Mouse (Mus musculus) induced T-regulatory cell, adult 2 months (primary cell): ENCODE results near the gene Gm3543.
"Not testable (repeated sequence)": the region's sequence is repeated elsewhere in the genome, so short reads cannot be mapped to it uniquely, and the experiment has no call there.

Experiments used
- DNase-seq: peaks from one replicate; pipeline ENCODE4 v3.0.0-alpha.2; 2012; ENCODE audit warnings: low read depth

The Gm3543 gene

DNA sequence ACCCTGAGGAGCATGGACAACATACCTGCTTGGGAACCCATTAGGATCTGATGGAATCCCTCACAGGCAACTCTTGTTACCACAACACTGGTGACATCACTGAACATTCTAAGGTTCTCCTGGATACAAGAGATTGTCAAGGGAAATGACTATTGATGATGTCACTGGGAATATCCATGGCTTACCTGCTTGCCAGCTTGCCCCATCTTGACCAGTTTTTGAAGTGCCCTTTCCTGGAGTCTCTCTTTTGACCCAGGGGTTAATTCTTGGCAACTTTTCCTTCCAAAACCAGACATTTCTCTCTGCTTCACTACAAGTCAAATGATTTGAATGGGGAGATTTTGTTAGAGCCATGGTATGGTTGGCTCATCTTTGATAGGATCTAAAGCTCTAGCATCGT, at the start of gene Gm3543:
TSS of gene Gm3543 (minus strand) at position 101 of the 400 bp plus-strand sequence.
- not testable (repeated sequence) for DNase-seq

DNA sequence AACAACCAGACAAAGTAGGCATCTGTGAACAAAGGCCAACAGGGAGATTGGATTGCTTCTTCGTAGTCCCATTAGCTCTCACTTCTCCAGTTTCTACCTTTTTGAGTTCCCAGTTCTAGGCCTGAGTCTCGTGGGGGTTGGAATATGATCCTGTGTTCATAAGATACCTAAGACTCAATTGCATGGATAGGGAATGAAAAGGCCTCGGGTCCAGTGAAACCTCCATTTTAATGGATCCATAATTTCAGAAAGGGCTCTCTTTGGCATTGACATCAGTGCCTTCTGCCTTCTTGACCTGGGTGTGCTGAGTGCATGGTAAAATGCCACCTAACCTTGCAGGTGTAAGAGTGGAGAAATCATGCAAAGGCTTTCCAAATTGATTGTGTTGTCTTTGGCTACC, 14.5 kb downstream of the Gm3543 start:
- DNase-seq = not testable (repeated sequence)

DNA sequence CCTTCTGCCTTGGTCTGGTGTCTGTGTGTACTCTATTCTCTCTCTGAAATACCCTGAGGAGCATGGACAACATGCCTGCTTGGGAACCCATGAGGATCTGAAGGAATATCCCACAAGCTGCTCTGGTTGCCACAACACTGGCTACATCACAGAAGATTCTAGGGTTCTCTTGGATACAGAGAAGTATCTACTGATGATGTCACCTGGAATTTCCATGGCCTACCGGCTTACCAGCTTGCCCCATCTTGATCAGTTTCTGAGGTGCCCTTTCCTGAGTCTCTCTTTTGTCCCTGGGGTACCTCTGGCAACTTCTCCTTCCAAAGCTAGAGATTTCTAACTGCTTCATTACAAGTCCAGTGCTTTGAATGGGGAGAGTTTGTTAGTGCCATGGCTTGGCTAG, 15.3 kb downstream of the Gm3543 start, which contains the start of gene Gm6401:
TSS of gene Gm6401 (minus strand) at position 101 of the 400 bp plus-strand sequence.
- not testable (repeated sequence) for DNase-seq

DNA sequence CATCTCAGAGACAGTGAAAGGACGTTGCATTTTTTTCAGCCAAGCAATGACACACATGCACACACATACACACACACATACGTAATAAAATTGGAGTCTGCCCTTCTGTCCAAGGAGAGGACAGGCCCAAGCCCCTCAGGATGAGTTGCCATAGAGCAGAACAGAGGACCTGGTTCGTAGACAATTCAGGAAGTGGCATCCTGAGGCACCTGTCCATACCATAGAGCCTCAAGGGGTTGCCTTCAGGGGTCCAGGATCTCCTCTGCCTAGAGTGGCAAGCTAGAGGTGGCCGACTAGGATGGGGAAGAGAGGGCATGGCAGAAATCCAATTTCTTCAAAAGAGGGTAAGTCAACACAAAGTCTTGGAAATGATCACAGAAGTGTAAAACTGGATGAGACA, 19.0 kb downstream of the Gm3543 start:
- not testable (repeated sequence) for DNase-seq

DNA sequence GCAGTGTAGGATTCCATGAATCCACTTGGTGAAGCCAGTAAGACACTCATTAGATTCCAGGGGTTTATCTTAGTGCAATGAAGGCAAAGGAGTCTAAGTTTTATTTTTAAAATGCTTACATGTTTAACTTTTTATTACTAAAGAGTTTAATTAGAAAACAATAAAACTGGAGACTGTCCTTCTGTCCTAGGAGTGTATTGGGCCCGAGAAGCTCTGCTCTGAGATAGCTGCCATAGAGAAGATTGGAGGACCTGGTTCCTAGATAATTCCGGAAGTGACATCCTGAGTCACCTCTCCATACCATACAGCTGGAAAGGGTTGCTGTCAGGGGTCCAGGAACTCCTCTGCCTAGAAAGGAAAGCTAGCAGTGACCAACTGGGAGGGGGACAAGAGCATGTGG, 39.4 kb downstream of the Gm3543 start, which contains the start of gene 1700024B05Rik:
TSS of gene 1700024B05Rik (plus strand) at position 301 of the 400 bp plus-strand sequence.
- not testable (repeated sequence) for DNase-seq
